Mouse (Mus musculus) embryonic facial prominence, embryonic 14.5 days (tissue): Measurements from ENCODE around the gene Il1r1. TPM values are rescaled to one million over a fixed set of nuclear protein-coding genes. Genes with fewer than 3 reads are reported as not detected.

Experiments
- ATAC-seq: fragments of 200-750 bp; cut with Nextera tagmentation; 2 replicates; pipeline ENCODE4 v1.8.0; 2017; ENCODE audit warnings: low read depth, moderate number of reproducible peaks, moderate TSS enrichment
- DNase-seq: peaks from one replicate; pipeline ENCODE4 v3.0.0-alpha.2; 2015; ENCODE audit warnings: low spot score
- H3K27ac ChIP-seq: fragments of 300-500 bp; sonication (generic); replicated peaks from 2 replicates; pipeline ENCODE4 v1.5.1; 2014; ENCODE audit warnings: low read depth, mild to moderate bottlenecking, low read length, moderate library complexity
- H3K27me3 ChIP-seq: fragments of 300-500 bp; sonication (generic); replicated peaks from 2 replicates; pipeline ENCODE4 v1.6.1; 2014; ENCODE audit warnings: low read length; ENCODE audit not compliant: control insufficient read depth, insufficient read depth
- H3K36me3 ChIP-seq: fragments of 300-500 bp; sonication (generic); 2 replicates; pipeline ENCODE4 v1.6.1; 2014; ENCODE audit warnings: low read length, mixed read lengths; ENCODE audit not compliant: control insufficient read depth, insufficient read depth
- H3K4me1 ChIP-seq: fragments of 300-500 bp; sonication (generic); 2 replicates; pipeline ENCODE4 v1.6.1; 2014; ENCODE audit warnings: antibody characterized with exemption, low read length; ENCODE audit not compliant: control insufficient read depth, insufficient read depth
- H3K4me2 ChIP-seq: fragments of 300-500 bp; sonication (generic); 2 replicates; pipeline ENCODE4 v1.6.1; 2014; ENCODE audit warnings: low read depth, mild to moderate bottlenecking, low read length, moderate library complexity, mixed read lengths
- H3K4me3 ChIP-seq: fragments of 300-500 bp; sonication (generic); 2 replicates; pipeline ENCODE4 v1.5.1; 2014; ENCODE audit warnings: low read depth, mild to moderate bottlenecking, low read length
- H3K9ac ChIP-seq: fragments of 300-500 bp; sonication (generic); 2 replicates; pipeline ENCODE4 v1.6.1; 2014; ENCODE audit warnings: low read depth, mild to moderate bottlenecking, low read length, moderate library complexity, mixed read lengths
- H3K9me3 ChIP-seq: fragments of 300-500 bp; sonication (generic); 2 replicates; pipeline ENCODE4 v1.6.1; 2016; ENCODE audit warnings: low read length; ENCODE audit not compliant: control insufficient read depth
- WGBS: fragments of 180-500 bp; shearing (Covaris S2); extraction: QIAGEN DNeasy Blood & Tissue Kit; methylation state at CpG from one replicate; pipeline ENCODE4 v1.1.7; 2014; 5-methylcytosine and 5-hydroxymethylcytosine counted together
- polyA plus RNA-seq: library from polyadenylated mRNA; unstranded; fragments of >200 nt; fragmentation: Nextera tagmentation; extraction: Ambion mirVana; gene quantifications from 2 replicates; pipeline ENCODE4 v1.2.1, GENCODE M21; 2014

Gene Il1r1
- polyA plus RNA-seq, 1 experiment from 2014 or later, result 9.6 TPM

- peaks cover 4% of the 10 kb centered on the region; the same call in 1 of the 2 replicates for H3K4me1 ChIP-seq
- peak; percentile 71 for DNase-seq
- no peak for ATAC-seq
- H3K9ac ChIP-seq, result no peak overlapping the region
- no peaks in the 10 kb centered on the region for H3K36me3 ChIP-seq
- no peak overlapping the region for H3K4me2 ChIP-seq
- H3K27me3 ChIP-seq, result no peaks in the 10 kb centered on the region
- no peaks in the 10 kb centered on the region for H3K9me3 ChIP-seq
- no peak overlapping the region for H3K27ac ChIP-seq
- H3K4me3 ChIP-seq, result no peak overlapping the region
- WGBS, result 70% methylated on average over 1 of the region's 1 CpGs
These were observed 36.9 kb upstream of the Il1r1 start for GRCm38 (mm10) chr1:40187961-40188360.

GRCm38 (mm10) chr1:40190025-40190424 lies 34.9 kb upstream of the Il1r1 start:
- no peak overlapping the region for H3K27ac ChIP-seq
- H3K9me3 ChIP-seq, result no peaks in the 10 kb centered on the region
- H3K4me3 ChIP-seq, result no peak overlapping the region
- ATAC-seq, result no peak
- 71% methylated on average over 5 of the region's 5 CpGs for WGBS
- H3K36me3 ChIP-seq, result no peaks in the 10 kb centered on the region
- no peaks in the 10 kb centered on the region for H3K27me3 ChIP-seq
- H3K4me2 ChIP-seq, result no peak overlapping the region
- DNase-seq, result no peak
- H3K4me1 ChIP-seq, result peaks cover 4% of the 10 kb centered on the region; the same call in 1 of the 2 replicates
- H3K9ac ChIP-seq, result no peak overlapping the region

- WGBS, result 78% methylated on average over 5 of the region's 5 CpGs
- Histone ChIP-seq H3K36me3 (no peaks in the 10 kb centered on the region), H3K9ac (no peak overlapping the region), H3K4me2 (no peak overlapping the region), H3K27ac (no peak overlapping the region), H3K4me3 (no peak overlapping the region), H3K9me3 (no peaks in the 10 kb centered on the region), H3K4me1 (peaks cover 4% of the 10 kb centered on the region; the same call in 1 of the 2 replicates), H3K27me3 (no peaks in the 10 kb centered on the region)
- DNase-seq, result no peak
- no peak for ATAC-seq
These were observed 34.0 kb upstream of the Il1r1 start for GRCm38 (mm10) chr1:40190837-40191236.

- 79% methylated on average over 2 of the region's 2 CpGs for WGBS
- Histone ChIP-seq H3K27ac (no peak overlapping the region), H3K9ac (no peak overlapping the region), H3K4me1 (peaks cover 4% of the 10 kb centered on the region; the same call in 1 of the 2 replicates), H3K4me2 (no peak overlapping the region), H3K9me3 (no peaks in the 10 kb centered on the region), H3K36me3 (no peaks in the 10 kb centered on the region), H3K4me3 (no peak overlapping the region), H3K27me3 (no peaks in the 10 kb centered on the region)
- DNase-seq (no peak), ATAC-seq (no peak)
These were observed 30.6 kb upstream of the Il1r1 start for GRCm38 (mm10) chr1:40194279-40194678.

- H3K9ac ChIP-seq, result no peak overlapping the region
- H3K27ac ChIP-seq, result no peak overlapping the region
- DNase-seq (no peak), ATAC-seq (no peak)
- no peaks in the 10 kb centered on the region for H3K27me3 ChIP-seq
- 86% methylated on average over 4 of the region's 4 CpGs for WGBS
- H3K4me1 ChIP-seq, result no peaks in the 10 kb centered on the region
- H3K4me2 ChIP-seq, result no peak overlapping the region
- peaks cover 12% of the 10 kb centered on the region; the same call in 1 of the 2 replicates for H3K9me3 ChIP-seq
- no peaks in the 10 kb centered on the region for H3K36me3 ChIP-seq
- no peak overlapping the region for H3K4me3 ChIP-seq
These were observed 11.3 kb upstream of the Il1r1 start for GRCm38 (mm10) chr1:40213337-40214159.

- H3K4me3 ChIP-seq, result no peak overlapping the region
- no peak for ATAC-seq
- no peak for DNase-seq
- H3K4me1 ChIP-seq, result no peaks in the 10 kb centered on the region
- 80% methylated on average over 5 of the region's 5 CpGs for whole genome bisulfite sequencing
- H3K27me3 ChIP-seq, result no peaks in the 10 kb centered on the region
- no peaks in the 10 kb centered on the region for H3K36me3 ChIP-seq
- no peak overlapping the region for H3K4me2 ChIP-seq
- H3K27ac ChIP-seq, result no peak overlapping the region
- H3K9me3 ChIP-seq, result peaks cover 7% of the 10 kb centered on the region; the same call in 1 of the 2 replicates
- H3K9ac ChIP-seq, result no peak overlapping the region
These were observed 7.4 kb upstream of the Il1r1 start for GRCm38 (mm10) chr1:40217521-40217920.

GRCm38 (mm10) chr1:40218603-40219002 lies 6.3 kb upstream of the Il1r1 start:
- H3K9ac ChIP-seq, result no peak overlapping the region

GRCm38 (mm10) chr1:40220549-40220948 lies 4.3 kb upstream of the Il1r1 start:
- Histone ChIP-seq H3K9ac (no peak overlapping the region), H3K27ac (no peak overlapping the region), H3K27me3 (no peaks in the 10 kb centered on the region), H3K4me2 (no peak overlapping the region), H3K4me3 (no peak overlapping the region), H3K4me1 (peaks cover 11% of the 10 kb centered on the region), H3K36me3 (no peaks in the 10 kb centered on the region), H3K9me3 (peaks cover 7% of the 10 kb centered on the region; the same call in 1 of the 2 replicates)
- ATAC-seq (no peak), DNase-seq (no peak)
- 74% methylated on average over 1 of the region's 1 CpGs for WGBS

More at GRCm38 (mm10) chr1:40218603-40219002, 6.3 kb upstream of the Il1r1 start:
- H3K9me3 ChIP-seq, result peaks cover 7% of the 10 kb centered on the region; the same call in 1 of the 2 replicates
- DNase-seq (no peak), ATAC-seq (no peak)
- WGBS, result 81% methylated on average over 3 of the region's 3 CpGs
- H3K36me3 ChIP-seq, result no peaks in the 10 kb centered on the region
- H3K4me3 ChIP-seq, result no peak overlapping the region
- H3K4me2 ChIP-seq, result no peak overlapping the region
- no peaks in the 10 kb centered on the region for H3K4me1 ChIP-seq
- H3K27me3 ChIP-seq, result no peaks in the 10 kb centered on the region
- no peak overlapping the region for H3K27ac ChIP-seq

GRCm38 (mm10) chr1:40221864-40222263 lies 3.0 kb upstream of the Il1r1 start:
- Histone ChIP-seq H3K4me2 (no peak overlapping the region), H3K4me3 (no peak overlapping the region), H3K36me3 (no peaks in the 10 kb centered on the region), H3K9me3 (no peaks in the 10 kb centered on the region), H3K4me1 (peaks cover 11% of the 10 kb centered on the region), H3K27ac (no peak overlapping the region), H3K27me3 (no peaks in the 10 kb centered on the region), H3K9ac (no peak overlapping the region)
- no peak for DNase-seq
- 59% methylated on average over 4 of the region's 4 CpGs for WGBS
- no peak for ATAC-seq
